Mouse (Mus musculus) heart, embryonic 14.5 days (tissue): ENCODE data around the gene Dguok. TPM values are rescaled to one million over a fixed set of nuclear protein-coding genes. Genes with fewer than 3 reads are reported as not detected.

Experiments
- ATAC-seq: fragments of 200-750 bp; cut with Nextera tagmentation; 2 replicates; pipeline ENCODE4 v1.8.0; 2017; ENCODE audit warnings: low read depth, moderate TSS enrichment; ENCODE audit not compliant: insufficient number of reproducible peaks, insufficient read depth, low FRiP score
- H3K27ac ChIP-seq, 2 experiments: fragments of 200-500 bp in 1 of 2; fragments of 300-500 bp in 1 of 2; sonication (generic) in 1 of 2; replicated peaks in 1 of 2; 2 replicates each; pipeline ENCODE4 v1.5.1; 2012 to 2014; ENCODE audit warnings: low read depth in 2 of 2, low read length in 2 of 2, control low read depth in 1 of 2, mild to moderate bottlenecking in 1 of 2, mixed read lengths in 1 of 2; ENCODE audit not compliant: control insufficient read depth in 1 of 2, insufficient read depth in 1 of 2
- H3K27me3 ChIP-seq: fragments of 300-500 bp; sonication (generic); 2 replicates; pipeline ENCODE4 v1.6.1; 2014; ENCODE audit warnings: mild to moderate bottlenecking, low read length, control low read depth; ENCODE audit not compliant: control insufficient read depth, insufficient read depth
- H3K36me3 ChIP-seq: fragments of 300-500 bp; sonication (generic); 2 replicates; pipeline ENCODE4 v1.6.1; 2014; ENCODE audit warnings: mild to moderate bottlenecking, control low read depth, low read length, mixed read lengths; ENCODE audit not compliant: control insufficient read depth, insufficient read depth
- H3K4me1 ChIP-seq, 2 experiments: fragments of 200-500 bp in 1 of 2; fragments of 300-500 bp in 1 of 2; sonication (generic) in 1 of 2; 2 replicates each; pipeline ENCODE4 v1.6.1; 2012 to 2014; ENCODE audit warnings: low read length in 2 of 2, control low read depth in 1 of 2, mixed read lengths in 1 of 2; ENCODE audit not compliant: control insufficient read depth in 2 of 2, insufficient read depth in 2 of 2
- H3K4me2 ChIP-seq: fragments of 300-500 bp; sonication (generic); 2 replicates; pipeline ENCODE4 v1.6.1; 2014; ENCODE audit warnings: mild to moderate bottlenecking, low read length
- H3K4me3 ChIP-seq, 2 experiments: fragments of 200-500 bp in 1 of 2; fragments of 300-500 bp in 1 of 2; sonication (generic) in 1 of 2; 2 replicates each; pipeline ENCODE4 v1.5.1; 2012 to 2014; ENCODE audit warnings: low read length in 2 of 2, mild to moderate bottlenecking in 2 of 2, control low read depth in 1 of 2, low read depth in 1 of 2, moderate library complexity in 1 of 2; ENCODE audit not compliant: control insufficient read depth in 1 of 2, insufficient read depth in 1 of 2
- H3K9ac ChIP-seq: fragments of 300-500 bp; sonication (generic); 2 replicates; pipeline ENCODE4 v1.6.1; 2014; ENCODE audit warnings: mild to moderate bottlenecking, low read length
- H3K9me3 ChIP-seq: fragments of 300-500 bp; sonication (generic); 2 replicates; pipeline ENCODE4 v1.6.1; 2016; ENCODE audit warnings: low read length, control low read depth; ENCODE audit not compliant: control insufficient read depth
- WGBS: fragments of 180-500 bp; shearing (Covaris S2); extraction: QIAGEN DNeasy Blood & Tissue Kit; methylation state at CpG from one replicate; pipeline ENCODE4 v1.1.7; 2014; 5-methylcytosine and 5-hydroxymethylcytosine counted together
- polyA plus RNA-seq: library from polyadenylated mRNA; unstranded; fragments of >200 nt; fragmentation: Nextera tagmentation; extraction: Ambion mirVana; gene quantifications from 2 replicates; pipeline ENCODE4 v1.2.1, GENCODE M21; 2014

Gene Dguok
- polyA plus RNA-seq, 1 experiment from 2014 or later, result 59.1 TPM

DNA sequence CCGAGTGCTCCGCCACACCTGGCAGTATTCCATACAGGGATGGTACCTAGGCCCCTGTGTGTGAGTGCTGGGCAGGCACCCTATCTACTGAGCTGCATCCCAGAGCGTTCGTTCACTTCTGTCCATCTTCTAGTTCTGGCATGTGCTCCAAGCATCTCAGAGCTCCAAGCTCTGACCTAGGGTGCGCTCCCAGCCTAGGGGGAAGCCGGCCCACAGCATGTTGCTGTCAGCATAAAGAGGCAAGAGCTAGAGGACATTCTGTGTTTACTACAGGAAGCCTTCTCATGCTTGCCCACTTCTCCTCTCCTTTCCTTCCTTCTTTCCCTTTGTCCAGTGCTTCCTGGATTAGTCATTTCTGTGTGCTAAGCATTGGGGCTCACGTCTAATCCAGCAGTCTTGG lies 31.3 kb downstream of the Dguok start:
- Histone ChIP-seq H3K4me1 (peaks cover 0 to 3% of the 10 kb centered on the region in 2 experiments; a peak in 1 of 4 replicates), H3K9me3 (no peaks in the 10 kb centered on the region), H3K4me2 (no peak overlapping the region), H3K27me3 (no peaks in the 10 kb centered on the region), H3K27ac (no peak overlapping the region), H3K4me3 (no peak overlapping the region), H3K36me3 (peaks cover 17% of the 10 kb centered on the region), H3K9ac (no peak overlapping the region)
- 56% methylated on average over 7 of the region's 7 CpGs for WGBS
- no peak; the same call in 1 of the 2 replicates for ATAC-seq

DNA sequence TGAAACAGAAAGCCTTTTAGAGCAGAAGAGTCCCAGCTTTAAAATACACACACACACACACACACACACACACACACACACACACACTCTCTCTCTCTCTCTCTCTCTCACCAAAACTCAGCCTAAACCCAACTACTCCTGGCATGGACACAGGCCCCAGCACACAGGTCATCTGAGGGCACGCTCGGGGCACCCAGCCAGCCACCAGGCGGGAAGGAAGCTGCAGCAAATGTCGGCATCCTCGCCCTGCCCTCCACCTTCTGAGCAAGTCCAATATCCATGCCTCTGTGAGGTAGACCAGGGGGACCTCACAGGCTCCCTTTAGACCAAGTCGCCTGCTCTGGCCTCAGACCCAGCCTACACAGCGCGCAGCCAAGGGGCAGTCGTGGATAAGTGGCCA lies 33.5 kb downstream of the Dguok start:
- Histone ChIP-seq H3K27ac (no peak overlapping the region), H3K4me1 (peaks cover 0 to 3% of the 10 kb centered on the region in 2 experiments; a peak in 1 of 4 replicates), H3K9ac (no peak overlapping the region), H3K9me3 (no peaks in the 10 kb centered on the region), H3K4me3 (no peak overlapping the region), H3K4me2 (no peak overlapping the region), H3K36me3 (no peaks in the 10 kb centered on the region), H3K27me3 (no peaks in the 10 kb centered on the region)
- WGBS, result 62% methylated on average over 9 of the region's 9 CpGs
- ATAC-seq, result no peak

DNA sequence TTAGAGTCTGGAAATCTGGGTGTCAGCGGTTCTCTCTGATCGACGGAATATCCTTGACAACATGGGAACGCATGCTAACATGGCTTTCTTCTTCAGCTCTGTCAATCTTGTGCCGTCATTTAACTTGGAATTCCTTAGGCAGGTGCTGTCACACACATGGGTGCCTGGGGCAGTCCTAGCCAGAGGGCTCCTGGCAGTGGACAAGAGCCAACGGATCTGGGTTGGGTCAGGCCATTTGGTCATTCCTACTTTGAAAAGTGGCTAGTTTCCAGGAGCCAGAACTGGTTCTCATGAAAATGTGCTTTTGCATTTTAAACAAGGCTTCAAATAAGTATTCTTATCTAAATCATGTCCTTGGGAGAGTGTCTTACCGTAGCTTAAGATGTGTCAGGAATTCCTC lies 35.0 kb downstream of the Dguok start:
- ATAC-seq, result no peak
- no peaks in the 10 kb centered on the region for H3K36me3 ChIP-seq
- no peak overlapping the region for H3K9ac ChIP-seq
- no peak overlapping the region for H3K4me3 ChIP-seq
- WGBS, result 83% methylated on average over 7 of the region's 7 CpGs
- H3K27me3 ChIP-seq, result no peaks in the 10 kb centered on the region
- H3K4me1 ChIP-seq, result peaks cover 0 to 3% of the 10 kb centered on the region in 2 experiments; a peak in 1 of 4 replicates
- no peak overlapping the region for H3K4me2 ChIP-seq
- no peaks in the 10 kb centered on the region for H3K9me3 ChIP-seq
- no peak overlapping the region for H3K27ac ChIP-seq

DNA sequence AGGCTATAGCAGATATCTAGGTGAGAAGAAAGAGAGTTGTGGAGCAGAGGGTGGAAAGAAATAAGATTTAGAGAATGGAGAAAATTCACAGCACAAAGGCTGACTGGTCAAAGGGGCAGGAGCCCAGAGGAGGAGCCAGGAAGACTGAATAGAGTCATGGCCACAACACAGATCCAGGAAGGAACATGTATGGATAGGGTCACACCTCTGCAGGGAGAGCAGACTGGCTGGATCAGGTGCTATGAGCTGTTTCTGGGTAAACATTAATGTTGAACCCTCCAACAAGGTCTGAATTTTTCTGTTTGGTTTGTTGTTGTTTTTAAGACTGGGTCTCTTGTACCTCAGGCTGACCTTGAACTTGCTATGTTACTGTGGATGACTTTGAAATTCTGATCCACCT lies 42.8 kb downstream of the Dguok start:
- peaks cover 5 to 9% of the 10 kb centered on the region in 2 experiments; a peak in 3 of 4 replicates for H3K4me1 ChIP-seq
- no peaks in the 10 kb centered on the region for H3K27me3 ChIP-seq
- ATAC-seq, result no peak
- no peak overlapping the region for H3K4me2 ChIP-seq
- H3K9me3 ChIP-seq, result no peaks in the 10 kb centered on the region
- H3K27ac ChIP-seq, result no peak overlapping the region
- no peaks in the 10 kb centered on the region for H3K36me3 ChIP-seq
- no peak overlapping the region for H3K9ac ChIP-seq
- H3K4me3 ChIP-seq, result no peak overlapping the region

DNA sequence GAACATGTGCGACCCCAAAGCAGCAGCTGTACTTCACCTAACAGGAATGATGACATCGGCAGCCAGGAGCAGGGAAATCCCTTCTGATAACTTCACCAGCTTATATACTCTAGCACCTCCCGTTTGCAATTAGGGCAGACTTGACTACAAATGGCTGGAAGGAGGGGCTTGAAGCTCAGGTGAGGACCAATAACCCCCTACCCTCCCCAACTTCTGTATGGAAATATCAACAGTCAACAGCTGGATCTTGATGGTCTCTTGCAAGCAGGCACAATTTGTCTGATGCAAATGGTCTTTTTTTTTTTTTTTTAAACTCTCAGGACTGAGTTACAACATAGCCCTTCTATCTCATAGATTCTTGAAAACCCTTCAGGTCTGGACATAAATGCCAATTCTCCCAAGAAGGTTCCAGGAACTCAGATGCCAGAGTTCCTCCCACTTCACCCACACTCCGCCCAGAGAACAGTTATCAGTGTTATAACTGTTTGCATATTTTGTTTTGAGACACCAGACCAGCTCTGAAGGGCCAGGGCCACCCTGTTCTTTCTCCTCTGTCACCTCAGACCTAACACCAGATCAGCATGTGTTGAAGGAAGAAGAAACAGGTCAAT lies 47.6 kb downstream of the Dguok start, which contains the start of gene Tet3:
TSS of gene Tet3 (minus strand) at position 51 of the 611 bp plus-strand sequence.
- Histone ChIP-seq H3K36me3 (peaks cover 5% of the 10 kb centered on the region; the same call in 1 of the 2 replicates), H3K9me3 (no peaks in the 10 kb centered on the region), H3K27me3 (no peaks in the 10 kb centered on the region), H3K4me2 (no peak within 1 kb of the TSS), H3K27ac (0 out of 4 replicates have a peak within 1 kb of the TSS, but pooled peaks of 1 of the 2 experiments have one; percentile 6), H3K9ac (no peak within 1 kb of the TSS), H3K4me1 (peaks cover 26 to 27% of the 10 kb centered on the region in 2 experiments), H3K4me3 (no peak within 1 kb of the TSS)
- ATAC-seq, result no peak
- 33% methylated on average over 4 of the region's 4 CpGs for WGBS

DNA sequence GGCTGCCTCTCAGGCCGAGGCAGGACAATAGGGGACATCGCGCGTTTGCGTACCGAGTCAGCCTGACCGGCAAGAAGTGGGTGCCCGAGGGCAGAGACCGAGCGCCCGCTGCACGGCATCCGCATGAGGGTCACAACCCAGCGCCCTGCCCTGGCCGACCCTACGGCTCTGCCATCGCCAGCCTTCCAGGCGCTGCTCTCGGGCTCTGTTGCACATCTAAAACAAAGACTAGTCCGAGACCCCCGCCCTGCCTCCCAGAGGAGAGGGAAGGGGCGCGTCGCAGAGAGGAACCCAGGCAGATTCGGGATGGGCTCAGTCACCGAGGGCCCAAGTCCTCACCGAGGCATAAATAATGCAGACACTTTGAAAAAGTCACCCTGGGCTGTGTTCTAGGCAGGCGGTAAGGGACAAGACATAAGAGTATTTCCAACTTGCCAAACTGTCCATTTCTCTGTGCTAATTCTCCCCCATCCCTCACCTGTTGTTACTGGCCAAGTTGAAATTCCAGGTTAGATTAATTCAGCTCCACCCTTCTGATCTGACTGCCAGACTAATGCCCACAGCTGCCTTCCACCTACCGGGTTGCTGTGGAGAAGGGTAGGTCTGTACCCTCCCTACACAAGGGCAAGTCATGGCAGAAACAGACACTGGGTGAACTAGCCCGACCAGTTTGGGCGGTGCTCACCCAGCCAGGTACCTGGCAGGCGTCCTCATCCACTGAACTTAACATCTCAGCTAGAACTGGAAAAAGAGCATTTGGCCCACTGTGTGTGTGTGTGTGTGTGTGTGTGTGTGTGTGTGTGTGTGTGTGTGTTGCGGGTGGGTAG lies 49.6 kb downstream of the Dguok start:
- ATAC-seq, result no peak; the same call in 1 of the 2 replicates

DNA sequence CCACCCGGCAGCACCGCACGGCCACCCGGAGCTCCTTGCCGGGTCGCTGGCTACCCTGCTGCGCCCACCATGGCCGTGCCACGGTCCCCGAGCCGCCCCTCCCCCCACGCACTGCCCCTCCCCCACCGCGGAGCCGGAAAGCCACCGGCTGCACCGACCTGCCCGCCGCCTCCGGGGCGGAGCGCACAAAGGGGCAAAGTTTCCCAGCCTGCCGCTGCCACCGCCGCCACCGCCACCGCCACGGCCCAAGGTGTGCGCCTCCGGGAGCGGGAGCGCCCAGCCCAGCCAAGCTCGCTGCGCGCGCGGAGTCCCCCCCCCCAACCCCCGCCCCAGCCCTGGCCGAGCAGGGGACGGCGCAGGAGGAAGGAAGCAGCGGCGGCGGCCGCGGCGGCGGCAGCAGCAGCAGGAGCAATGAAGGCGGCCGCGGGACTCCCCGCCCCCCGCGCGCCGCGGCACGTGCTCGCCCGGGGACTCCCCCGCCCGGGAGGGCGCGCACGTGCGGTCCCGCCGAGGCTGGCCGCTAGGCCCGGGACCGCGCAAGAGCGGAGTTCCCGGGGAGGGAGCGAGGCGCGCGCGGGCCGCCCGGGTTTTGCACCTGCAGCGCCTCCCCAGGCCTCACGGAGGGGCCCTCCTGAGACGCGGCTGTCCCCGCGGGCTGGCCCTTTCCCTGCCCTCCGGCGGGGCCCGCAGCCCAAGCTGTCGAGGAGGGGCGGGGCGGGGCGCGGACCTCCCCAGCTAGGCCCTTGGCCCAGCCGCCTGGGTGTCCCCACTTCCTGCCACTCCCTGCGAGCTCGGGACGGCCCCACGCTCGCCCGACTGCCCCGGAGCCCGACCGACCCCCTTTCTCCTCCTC lies 50.4 kb downstream of the Dguok start:
- ATAC-seq, result peak; percentile 73
- Histone ChIP-seq H3K4me3 (peak overlapping the region; percentile 78 to 87), H3K4me1 (peaks cover 44 to 49% of the 10 kb centered on the region in 2 experiments), H3K27me3 (no peaks in the 10 kb centered on the region), H3K9me3 (no peaks in the 10 kb centered on the region), H3K9ac (peak overlapping the region; percentile 96), H3K27ac (peak overlapping the region; percentile 75 to 91), H3K36me3 (peaks cover 11% of the 10 kb centered on the region; the same call in 1 of the 2 replicates), H3K4me2 (peak overlapping the region; percentile 75)
- WGBS, result under 1% methylated on average over 54 of the region's 105 CpGs

More for the DNA sequence above, 49.6 kb downstream of the Dguok start:
- Histone ChIP-seq H3K4me3 (peak overlapping the region; percentile 78 to 87), H3K4me2 (peak overlapping the region; percentile 75), H3K9ac (peak overlapping the region; percentile 96), H3K36me3 (peaks cover 5% of the 10 kb centered on the region; the same call in 1 of the 2 replicates), H3K27ac (peak overlapping the region; percentile 75 to 91), H3K4me1 (peaks cover 38 to 40% of the 10 kb centered on the region in 2 experiments), H3K27me3 (no peaks in the 10 kb centered on the region), H3K9me3 (no peaks in the 10 kb centered on the region)
- 8% methylated on average over 33 of the region's 33 CpGs for WGBS
